Mouse (Mus musculus) urinary bladder, postnatal 14 days (tissue): ENCODE measurements at regions not wholly inside any gene's neighbourhood (a gene's known extent, or its start where the extent isn't known, plus 50 kb on each side); places are given as distances from the start of the nearest gene placed in this dataset.

ENCODE experiments used
- DNase-seq: peaks from one replicate; pipeline ENCODE4 v3.0.0; 2021; ENCODE audit warnings: low spot score

DNA sequence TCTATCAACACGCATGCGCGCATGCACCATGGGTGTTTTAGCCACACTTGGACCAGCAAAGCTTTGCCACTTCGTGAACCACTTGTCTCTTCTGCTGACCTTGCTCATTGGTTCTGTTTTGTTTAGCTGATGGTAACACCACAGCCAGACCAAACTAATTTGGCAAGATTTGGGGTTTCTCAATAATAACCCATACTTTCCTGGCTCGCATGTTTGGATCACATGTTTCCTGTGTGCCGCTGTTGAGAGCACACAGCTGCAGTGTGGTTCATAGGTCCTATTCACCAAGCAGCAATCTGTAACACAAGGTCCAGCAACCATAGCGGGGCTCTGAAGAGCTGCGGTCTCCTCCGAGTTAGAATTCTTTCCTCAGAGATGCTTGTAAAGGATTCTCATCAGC is 126.4 kb upstream of the Gas1 start:
- DNase-seq, result no peak

DNA sequence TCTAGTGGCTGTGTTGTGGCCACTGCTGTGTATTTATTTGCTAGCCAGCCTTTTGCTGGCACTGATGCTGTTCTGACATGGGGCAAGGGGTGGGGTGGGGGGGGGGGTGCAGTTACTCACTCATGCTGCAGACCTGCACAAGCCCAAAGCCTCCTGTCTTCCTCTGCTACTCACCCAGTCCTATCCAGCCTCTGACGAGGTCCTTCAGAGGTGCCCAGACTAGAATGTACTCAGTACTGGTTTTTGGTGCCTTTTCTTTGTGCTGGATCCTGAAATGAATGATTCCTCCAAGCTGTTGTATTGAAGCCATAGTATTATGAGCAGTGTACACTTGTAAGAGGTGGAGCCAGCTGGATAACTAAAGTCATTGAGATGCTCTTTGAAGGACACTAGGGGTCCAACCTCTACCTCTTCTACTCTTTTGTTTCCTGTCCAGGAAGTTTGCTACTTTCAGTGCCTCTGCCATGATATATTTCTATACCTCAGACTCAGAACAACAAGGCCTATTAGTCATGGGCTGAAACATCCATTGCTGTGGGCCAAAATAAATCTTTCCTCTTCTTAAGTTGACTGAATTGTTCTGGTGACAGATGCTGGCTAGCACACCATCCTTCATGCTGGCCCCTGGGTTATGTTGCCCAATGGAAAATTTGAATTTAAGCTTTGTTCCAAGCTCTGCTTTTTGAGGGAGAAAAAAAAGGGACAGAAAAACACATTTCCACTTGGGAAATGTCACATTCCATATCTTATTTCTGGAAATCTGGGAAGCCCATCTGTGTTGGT is 128.1 kb upstream of the Gas1 start:
- DNase-seq, result no peak

DNA sequence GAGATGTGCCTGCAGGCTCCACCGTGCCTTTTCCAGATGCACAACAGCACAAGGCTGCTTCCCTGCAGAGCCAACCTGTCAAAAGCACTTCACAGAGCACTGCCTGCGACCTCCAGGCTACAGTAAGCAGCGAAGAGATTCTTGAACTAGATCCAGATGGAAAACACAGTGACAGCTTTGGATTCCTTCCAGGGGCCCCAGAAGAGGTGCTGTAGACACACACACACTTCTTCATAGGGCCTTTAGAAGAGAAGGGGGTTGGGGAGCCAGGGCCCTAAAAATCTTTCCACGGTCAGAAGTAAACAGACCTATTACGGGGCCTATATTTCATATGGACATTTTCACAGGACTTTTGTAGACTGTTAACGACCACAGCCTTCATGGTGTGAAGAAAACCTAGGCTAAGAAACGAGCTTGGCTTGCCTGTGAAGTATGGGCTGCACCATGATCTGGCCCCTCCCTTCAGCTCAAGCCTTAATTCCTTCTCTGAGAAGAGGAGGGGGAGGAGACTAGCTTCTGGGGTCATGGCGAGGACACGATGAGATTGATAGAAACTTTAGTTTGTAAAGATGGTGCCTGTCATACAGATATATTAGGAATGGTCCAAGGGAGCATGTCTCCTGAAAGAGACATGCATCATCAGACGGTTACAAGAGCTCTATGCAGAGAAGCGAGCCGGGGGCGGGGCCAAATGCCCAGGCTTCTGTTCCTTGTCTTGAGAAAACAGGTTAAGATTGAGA is 131.1 kb upstream of the Gas1 start:
- peak; percentile 39 for DNase-seq

DNA sequence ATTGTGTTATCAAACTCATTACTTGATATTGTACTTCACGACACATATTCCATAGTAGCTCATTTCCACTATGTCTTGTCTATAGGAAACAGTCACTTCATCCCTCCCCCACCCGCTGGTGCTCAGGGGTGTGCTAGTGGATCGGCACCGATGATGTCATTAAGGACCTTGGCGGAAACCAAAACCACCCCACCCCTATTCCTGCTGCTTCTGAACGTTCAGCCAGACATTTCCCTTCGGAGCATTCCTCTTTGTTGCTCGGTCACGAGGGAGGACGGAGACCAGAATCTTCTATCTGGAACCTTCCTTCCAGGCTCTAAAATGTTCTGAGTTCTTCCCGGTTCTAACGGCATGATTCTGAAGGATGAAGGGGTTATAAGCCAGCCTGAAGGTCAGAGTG is 132.3 kb upstream of the Gas1 start:
- no peak for DNase-seq

DNA sequence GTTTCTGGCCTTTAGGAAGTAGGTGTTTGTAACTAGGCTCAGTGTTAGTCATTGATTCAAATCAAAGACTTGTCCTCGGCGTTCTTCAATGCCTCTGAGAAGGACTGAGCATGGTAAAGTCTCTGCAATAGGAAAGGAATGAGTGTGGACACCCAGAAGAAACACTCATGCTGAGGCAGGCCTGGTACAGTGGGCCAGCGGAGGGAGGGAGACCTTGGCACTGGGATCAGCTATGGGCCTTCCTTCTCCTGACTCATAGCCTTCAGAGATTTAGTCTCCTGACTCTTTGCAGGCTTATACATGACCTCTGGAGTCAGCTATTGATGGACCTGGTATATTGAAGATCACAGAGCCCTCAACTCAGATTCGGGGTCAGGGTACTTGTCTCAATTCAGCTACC is 132.8 kb upstream of the Gas1 start:
- peak; percentile 40 for DNase-seq

DNA sequence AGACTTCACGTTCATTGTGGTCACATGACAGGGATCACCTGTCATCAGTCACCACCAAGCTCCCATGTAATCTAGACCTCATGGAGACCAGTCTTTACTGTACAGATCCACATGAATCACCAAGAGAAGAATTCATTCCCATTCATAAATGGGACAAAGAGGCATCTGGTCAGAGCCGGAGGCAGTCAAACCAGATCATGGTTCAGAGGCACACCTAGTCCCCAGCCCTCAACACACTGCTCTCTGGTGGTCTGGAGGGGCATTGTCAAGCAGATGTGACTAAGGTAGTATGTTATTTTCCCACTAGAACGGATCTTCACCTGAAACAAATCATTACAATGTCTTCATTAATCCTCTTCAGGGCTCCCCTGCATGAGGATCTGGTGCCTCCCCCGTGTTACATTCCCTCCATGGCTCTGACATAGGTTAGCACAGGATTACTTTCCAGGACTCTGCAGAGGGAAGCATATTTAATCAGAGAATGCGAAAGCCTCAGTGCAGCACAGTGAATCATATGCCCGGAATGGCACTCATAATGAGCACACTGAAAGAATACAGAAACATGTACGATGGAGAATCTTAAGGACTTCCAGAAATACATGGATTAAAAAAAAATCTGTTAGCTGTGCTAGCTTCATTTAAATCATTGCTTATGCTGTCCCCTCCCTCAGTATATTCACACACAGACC is 135.4 kb upstream of the Gas1 start:
- no peak for DNase-seq

DNA sequence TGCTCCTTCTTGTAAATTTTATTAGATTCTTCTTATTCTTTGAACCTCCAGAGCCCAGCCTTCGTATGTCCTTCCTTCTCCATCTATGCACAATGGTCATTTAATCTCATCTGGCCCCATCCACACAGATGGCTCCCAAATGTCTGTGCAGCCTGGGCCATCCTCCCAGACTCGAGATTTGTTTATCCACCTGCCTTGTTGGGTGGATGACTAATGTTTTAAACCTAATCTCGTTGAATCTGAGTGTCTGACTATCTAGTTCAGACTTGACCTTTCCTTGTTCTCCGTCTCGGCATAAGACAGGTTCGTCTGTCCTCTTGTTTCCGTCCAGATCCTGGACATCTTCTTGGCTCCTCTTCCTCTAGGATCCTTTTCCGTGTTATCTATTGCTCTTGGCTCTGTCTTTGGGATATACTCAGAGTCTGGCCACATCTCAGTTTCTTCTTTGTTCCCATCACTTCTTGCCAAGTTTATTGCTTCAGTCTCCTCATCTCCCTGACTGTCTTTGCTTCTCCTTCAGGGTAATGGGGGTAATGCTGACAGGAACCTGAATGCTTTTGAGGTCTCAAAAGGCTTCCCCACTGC is 141.4 kb upstream of the Gas1 start:
- peak; percentile 53 for DNase-seq

DNA sequence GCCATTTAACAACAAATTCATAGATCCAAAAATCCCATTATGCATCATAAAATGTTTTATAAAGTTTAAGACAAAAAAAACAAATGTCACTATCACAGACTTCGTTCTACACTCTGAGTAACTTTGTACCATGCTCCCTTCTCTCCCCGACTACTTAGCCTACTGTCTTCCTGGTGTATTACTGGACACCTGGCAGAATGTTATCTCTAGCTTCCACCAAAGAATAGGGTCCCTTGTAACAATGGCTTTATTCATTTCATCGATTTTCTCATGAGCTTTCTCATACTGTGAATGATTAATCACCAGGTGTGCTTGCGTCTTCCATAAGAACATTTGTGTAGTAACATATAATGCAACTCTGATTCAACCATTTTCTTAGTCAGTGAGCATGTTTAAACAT is 142.1 kb upstream of the Gas1 start:
- no peak for DNase-seq

DNA sequence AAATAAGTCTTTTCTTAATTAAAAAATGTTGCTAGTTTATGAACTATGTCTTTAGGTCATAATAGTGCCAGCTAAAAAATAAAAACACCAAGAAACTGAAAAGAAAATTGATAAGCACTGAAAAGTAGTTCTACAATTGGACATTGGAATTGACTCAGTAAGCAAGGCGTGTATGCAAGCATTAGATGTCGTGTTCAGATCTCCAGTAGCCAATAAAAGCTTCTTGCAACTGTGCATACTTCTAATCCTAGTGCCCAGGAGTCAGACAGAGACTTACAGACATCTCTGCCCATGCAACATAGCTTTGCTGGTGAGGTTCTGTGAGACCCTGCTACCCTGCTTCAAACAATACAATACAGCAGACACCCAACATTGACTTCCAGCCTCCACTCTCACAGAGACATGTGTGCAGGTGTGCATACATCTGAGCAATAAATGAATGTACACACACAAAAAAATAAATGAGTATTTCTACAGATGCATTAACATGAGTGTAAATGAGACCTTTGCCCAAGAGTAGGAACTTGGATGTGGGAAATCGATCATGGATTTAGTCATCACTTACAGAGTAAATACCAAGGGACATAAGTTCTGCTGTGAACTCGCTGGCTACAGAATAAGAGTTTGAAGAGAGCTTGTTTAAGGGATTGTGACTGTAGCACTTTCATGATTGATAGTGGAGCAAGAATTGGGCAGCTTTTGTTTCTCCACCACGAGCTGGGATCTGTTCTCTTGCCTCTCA is 142.9 kb upstream of the Gas1 start:
- DNase-seq, result no peak

DNA sequence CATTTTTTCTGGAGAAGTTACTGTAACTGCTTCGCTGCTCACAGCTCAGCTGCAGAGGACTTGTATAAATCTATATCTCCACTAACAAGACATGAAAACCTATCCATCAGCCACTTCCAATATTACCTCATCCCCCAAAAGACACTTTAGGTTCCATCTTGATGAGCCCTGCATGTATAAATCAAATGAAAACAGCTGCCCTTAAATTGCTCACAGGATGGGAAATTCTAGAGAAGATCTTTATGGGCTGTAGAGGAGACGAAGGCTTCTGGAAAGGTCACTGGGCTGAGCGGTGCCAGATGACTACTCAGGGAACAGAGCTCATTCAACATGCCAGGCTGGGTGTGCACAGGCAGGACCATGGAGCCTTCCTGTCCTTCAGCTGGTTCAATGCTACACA is 145.4 kb upstream of the Gas1 start:
- no peak for DNase-seq

DNA sequence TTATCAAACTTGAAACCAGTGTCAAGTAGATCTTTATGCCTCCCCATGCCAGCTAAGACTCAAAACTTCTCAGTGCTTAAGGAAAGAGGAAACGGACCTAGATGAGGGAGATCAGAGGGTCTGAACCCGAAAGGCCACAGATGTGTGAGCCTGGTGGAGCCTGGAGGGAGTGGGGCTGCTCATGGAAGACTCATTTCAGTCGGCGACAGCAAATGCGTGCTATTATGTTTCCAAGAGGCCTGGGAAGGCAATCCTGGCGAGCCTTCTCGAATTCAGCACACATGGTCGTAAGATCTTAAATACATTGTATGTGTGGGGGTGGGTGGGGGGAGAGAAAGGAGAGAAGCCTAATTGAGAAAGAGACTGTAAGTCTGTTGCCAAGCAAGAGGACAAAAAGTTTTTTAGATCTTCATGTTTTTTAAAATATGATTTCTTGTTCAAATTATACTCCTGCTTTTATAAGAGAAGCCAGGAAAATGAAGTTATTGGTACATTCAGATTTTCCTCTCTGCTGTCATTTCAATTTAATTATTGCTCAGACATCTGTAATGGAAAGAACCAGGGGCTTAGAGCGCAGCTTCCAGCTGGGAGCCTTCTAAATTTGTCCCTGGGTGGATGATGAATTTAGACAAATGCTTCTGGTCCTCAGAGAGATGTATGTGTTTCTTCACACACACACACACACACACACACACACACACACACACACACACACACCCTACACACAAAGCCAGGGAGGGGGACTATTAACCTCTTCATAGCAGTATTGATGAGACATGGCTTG is 153.5 kb upstream of the Gas1 start:
- DNase-seq, result no peak

DNA sequence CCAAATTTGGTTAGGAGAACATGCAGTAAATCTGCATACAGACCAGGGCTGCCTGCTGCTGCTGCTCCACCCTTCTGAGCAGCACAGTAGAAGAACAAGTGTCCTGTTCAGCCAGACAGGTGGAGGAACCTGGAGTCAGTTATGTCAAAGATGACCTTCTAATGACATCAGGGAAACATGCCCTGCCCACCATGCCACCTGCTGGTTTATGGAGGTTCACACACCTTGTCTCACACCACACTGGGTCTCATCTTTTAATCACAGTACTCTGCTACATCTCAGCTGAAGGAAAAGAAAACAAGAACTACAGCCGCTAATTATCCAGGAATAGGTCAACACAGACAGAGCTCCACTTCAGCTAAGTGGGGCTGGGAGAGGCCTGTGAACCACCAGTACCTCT is 159.0 kb upstream of the Gas1 start:
- DNase-seq, result no peak

DNA sequence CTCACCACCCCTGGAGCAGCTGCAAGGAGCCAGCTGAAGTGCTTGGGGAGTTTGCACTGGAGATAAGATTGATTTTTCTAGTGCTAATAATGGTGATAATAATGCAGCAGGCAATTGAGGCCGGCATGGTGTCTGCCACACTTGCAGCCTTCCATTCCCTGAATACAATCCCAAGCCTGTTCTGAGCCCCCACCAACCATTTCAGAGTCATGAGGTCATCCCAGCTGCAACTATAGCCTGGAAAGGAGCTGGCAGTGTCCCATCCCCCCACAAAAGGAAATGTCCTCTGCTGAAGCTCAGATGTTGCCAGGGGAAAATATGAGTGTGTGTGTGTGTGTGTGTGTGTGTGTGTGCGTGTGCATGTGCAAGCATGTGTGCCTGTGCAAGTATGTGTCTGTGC is 160.2 kb upstream of the Gas1 start:
- DNase-seq, result no peak

DNA sequence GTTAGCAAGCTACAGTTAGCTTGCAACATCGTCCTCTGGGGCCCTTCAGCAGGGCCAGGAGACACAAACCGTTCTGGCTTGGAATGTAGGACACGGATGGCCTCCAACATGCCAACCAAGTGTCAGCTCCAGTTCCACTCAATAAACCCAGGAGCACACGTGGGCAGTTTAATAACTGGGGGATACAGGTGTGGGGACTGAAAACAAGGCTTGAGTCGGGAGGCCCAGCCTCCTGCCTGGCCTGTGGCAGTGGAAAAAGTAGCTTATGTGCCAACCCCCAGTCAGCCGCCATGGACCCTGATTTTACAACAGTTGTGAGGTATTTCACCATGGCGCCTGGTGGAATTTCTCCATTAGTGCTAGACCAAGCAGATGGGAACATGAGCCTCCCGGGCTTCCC is 160.9 kb upstream of the Gas1 start:
- no peak for DNase-seq

DNA sequence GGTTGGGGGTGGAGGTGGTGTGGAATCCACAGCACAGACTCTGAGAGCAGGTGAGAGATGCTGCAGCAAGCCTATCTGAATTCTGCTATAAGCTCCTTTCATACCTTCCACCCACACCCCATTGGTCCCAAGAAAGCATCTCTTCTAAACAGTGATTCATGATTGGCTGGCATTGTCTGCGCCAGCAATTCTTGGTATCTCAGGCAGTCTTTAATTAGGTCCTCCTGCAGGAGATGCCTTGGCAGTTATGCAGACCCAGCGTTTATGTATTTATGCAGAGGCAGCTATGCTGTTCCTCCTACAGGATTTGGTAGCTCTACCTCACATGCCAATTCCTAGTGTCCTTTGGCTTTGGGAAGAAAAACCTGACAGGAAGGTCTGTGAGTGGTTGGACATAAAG is 162.9 kb upstream of the Gas1 start:
- no peak for DNase-seq

DNA sequence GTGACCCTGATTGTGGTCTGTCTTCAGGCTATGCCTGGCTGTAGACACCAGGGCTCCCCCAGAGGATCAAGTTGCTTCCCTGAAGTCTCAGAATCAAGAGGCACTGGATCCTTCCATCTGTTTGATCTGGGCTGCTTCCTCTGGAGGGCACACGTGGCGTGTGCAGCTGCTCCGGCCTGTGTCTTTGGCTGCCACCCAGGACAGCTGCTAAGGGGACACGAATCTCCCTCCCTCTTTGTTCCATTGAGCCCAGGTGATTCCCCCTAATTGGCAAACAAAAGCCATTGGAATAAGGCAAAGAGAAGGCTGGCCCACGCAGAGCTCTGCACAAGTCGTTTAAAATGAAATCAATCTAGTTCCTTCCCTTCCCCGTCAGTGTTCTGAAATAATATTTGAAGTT is 170.7 kb upstream of the Gas1 start:
- no peak for DNase-seq

DNA sequence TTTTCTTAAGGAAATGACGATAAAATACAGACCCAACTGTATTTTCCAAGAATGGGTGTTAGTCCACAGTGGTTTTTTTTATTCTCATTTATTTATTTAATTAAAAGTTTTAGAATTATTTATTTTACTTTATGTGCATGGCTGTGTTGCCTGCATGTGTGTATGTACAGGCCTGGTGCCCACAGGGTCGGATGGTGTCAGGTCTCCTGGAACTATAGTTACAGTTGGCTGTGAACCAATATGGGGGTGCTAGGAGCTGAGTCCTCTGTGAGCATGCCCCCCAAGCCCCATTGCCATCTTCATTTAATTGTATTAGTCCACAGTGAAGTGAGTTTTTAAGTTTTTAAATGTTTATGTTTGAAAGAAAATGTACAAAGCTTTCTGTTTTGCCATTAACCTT is 171.3 kb upstream of the Gas1 start:
- DNase-seq, result no peak

DNA sequence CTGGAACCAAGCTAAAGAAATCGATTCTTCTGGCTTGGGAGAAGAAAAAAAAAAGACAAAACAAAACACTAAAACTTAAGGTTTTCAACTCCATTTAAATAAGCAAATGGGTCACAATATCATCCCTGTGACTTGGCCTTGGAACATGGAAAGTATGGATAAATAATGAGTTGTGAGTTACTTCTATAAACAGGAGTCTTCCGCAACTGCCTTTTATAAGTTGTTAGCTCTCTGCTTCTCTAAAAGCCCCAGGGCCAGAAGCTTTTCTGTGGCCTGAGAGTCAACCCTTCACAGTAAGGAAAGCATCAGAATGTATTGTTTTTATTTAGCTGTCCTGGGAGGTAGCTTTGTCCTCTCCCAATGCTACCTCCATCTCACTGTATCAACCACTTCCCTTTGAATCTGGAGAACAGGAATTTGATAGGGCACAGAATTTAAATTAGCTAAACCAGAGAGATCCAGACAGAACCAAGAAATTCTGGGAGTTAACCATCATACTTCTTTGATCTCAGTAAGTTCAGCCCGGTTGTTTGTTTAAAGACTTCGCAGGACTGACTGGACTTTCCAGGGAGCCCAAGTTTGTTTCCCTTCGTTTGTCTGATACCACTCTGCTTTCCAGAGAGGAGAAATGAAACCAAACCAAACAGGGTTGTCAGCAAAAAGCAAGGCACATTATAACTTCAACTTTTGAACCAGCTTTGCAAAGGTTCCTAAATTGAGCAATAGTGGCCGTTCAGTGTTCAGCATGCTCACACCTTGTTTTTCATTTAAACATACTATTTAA is 178.7 kb upstream of the Gas1 start:
- DNase-seq, result no peak

DNA sequence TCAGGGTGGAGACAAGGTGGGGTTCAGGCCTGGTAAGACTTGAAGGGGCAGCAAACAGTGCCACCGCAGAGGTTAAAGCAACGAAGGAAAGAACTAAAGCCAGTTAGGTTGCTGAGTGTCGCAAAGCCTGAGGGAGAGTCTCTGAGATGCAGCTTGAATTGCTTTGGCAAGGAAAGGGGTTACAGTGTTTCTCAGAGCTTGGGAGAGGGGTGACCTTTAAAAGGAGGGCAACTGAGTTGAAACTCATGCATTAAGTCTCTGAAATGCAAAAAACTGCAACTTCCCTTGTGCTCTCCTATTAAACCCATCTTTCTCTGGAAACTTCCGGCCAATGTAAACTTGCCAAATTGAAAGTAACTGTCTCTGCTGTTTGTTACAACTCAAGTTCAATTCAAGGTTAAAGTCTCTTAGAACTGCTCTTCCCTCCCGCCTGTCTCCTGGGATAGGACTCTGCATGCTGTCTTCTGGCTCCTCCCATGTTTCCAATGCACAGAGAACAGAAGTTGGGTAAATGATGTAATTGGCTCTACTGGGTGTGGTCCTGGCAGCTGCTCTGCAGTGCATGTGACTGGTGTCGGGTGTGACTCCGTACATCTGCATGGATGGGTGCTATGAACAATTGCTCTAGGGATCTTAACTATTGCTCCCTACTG is 181.4 kb upstream of the Gas1 start:
- DNase-seq, result no peak
